Mouse (Mus musculus) effector memory CD4-positive, alpha-beta T cell, adult 7 months (primary cell): ENCODE results near the gene Olfr298. TPM values are rescaled to one million over a fixed set of nuclear protein-coding genes. Genes with fewer than 3 reads are reported as not detected.

Experiments used
- polyA plus RNA-seq: library from polyadenylated mRNA; unstranded; fragments of 100-300 nt; shearing (Covaris generic); gene quantifications from one replicate; pipeline ENCODE4 v1.2.1, GENCODE M21; 2017

Olfr298 gene
- not detected for polyA plus RNA-seq

GRCm38 (mm10) chr7:86492384-86492783, at the start of gene Olfr298:
Gene Olfr298 (minus strand): TSS chr7:86492484.

GRCm38 (mm10) chr7:86519668-86520067, 27.4 kb upstream of the Olfr298 start, which contains the start of gene Olfr297:
Gene Olfr297 (plus strand): TSS chr7:86519968.

GRCm38 (mm10) chr7:86459621-86460020, 32.7 kb downstream of the Olfr298 start, which contains the start of gene Olfr299:
Gene Olfr299 (plus strand): TSS chr7:86459921.

Other genes with a start within 250 kb of the Olfr298 start
- gene Vmn2r76, start 246.2 kb downstream of the Olfr298 start, polyA plus RNA-seq = 0.20 TPM
- not detected for gene Olfr310, start 215.3 kb downstream of the Olfr298 start, polyA plus RNA-seq
- not detected for gene Olfr309, start 178.8 kb downstream of the Olfr298 start, polyA plus RNA-seq
- not detected for gene Olfr308, start 166.9 kb downstream of the Olfr298 start, polyA plus RNA-seq
- 0.11 TPM for gene Olfr307, start 154.9 kb downstream of the Olfr298 start, polyA plus RNA-seq
- not detected for gene Olfr305, start 125.6 kb downstream of the Olfr298 start, polyA plus RNA-seq
- not detected for gene Olfr304, start 105.8 kb downstream of the Olfr298 start, polyA plus RNA-seq
- gene Olfr303, start 94.7 kb downstream of the Olfr298 start, polyA plus RNA-seq = not detected
- not detected for gene Olfr301, start 88.6 kb downstream of the Olfr298 start, polyA plus RNA-seq
- not detected for gene Olfr299, start 32.6 kb downstream of the Olfr298 start, polyA plus RNA-seq
- gene Olfr297, start 27.5 kb upstream of the Olfr298 start, polyA plus RNA-seq = not detected
- gene Olfr295, start 91.4 kb upstream of the Olfr298 start, polyA plus RNA-seq = not detected
- not detected for gene Olfr294, start 124.2 kb upstream of the Olfr298 start, polyA plus RNA-seq
- gene Olfr293, start 156.6 kb upstream of the Olfr298 start, polyA plus RNA-seq = not detected
- not detected for gene Olfr292, start 195.8 kb upstream of the Olfr298 start, polyA plus RNA-seq